Mouse (Mus musculus): ENCODE data around the gene Idh2. TPM values are rescaled to one million over a fixed set of nuclear protein-coding genes. Genes with fewer than 3 reads are reported as not detected.
A peak's percentile ranks its signal among the peaks of the same experiment; 100 is the strongest.

Idh2 gene
- polyA plus RNA-seq, 1 experiment from 2014 or later: 403 TPM

DNA sequence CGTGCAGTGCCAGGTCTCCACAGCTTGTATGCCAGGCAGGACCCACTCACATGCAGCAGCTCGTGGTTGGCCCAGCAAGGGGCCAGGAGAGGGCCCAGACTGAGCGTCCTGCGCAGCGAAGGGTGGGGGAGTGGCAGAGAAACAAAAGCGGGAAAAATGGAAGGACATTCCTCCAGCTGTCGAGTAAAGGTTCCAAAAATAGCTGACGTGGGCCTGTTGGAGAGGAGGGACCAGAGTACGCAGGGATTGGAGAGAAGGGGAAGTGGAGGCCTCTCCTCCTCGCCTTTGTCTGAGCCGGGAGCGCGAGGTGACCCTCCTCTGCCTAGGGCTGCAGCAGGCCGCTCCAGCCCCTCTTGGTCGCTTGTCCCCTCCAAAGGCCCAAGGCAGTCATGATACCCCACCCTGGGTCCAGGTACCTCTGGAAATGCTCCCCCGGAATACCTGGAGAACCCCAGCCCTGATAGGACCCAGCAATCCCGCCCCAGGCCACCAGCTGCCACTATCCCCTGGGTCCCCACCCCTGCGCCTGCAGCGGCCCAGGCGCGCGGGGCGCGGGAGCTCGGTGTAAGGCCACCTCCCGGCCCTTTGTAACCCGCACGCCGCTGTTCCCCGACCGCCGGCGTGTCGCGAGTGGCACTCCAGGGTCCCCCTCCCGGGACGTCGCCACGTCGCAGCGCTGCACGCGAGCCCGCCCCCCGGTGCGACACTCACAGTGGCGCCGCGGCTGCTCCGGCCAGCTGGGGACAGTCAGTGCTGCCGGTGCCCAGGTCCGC is 555 bp downstream of the Idh2 start:
- Histone ChIP-seq H3K27me3 (ENCODE audit: control insufficient read depth, insufficient read depth, low read length) (no peaks in the 10 kb centered on the region), H3K27ac (ENCODE audit: low read depth, low read length) (peak overlapping the region; percentile 91), H3K9ac (ENCODE audit: low read length) (peak overlapping the region; percentile 98), H3K4me2 (ENCODE audit: low read depth, low read length, severe bottlenecking) (peak overlapping the region; percentile 82), H3K9me3 (ENCODE audit: control insufficient read depth, low read length) (no peaks in the 10 kb centered on the region), H3K4me3 (ENCODE audit: low read depth, low read length) (peak overlapping the region; percentile 90), H3K36me3 (ENCODE audit: control insufficient read depth, insufficient read depth, low read length) (no peaks in the 10 kb centered on the region; the same call in 1 of the 2 replicates), H3K4me1 (replicated peaks; ENCODE audit: control insufficient read depth, insufficient read depth, low read length) (peaks cover 8% of the 10 kb centered on the region)
- under 1% methylated on average over 48 of the region's 52 CpGs for WGBS
- ATAC-seq (replicated peaks; ENCODE audit: low FRiP score): peak; percentile 74
- peak; percentile 83 for DNase-seq (ENCODE audit: low spot score)

- H3K4me1 ChIP-seq (replicated peaks; ENCODE audit: control insufficient read depth, insufficient read depth, low read length): peaks cover 8% of the 10 kb centered on the region
- peak overlapping the region; percentile 91 for H3K27ac ChIP-seq (ENCODE audit: low read depth, low read length)
- no peak for ATAC-seq (replicated peaks; ENCODE audit: low FRiP score)
These were observed 1.2 kb downstream of the Idh2 start for GRCm38 (mm10) chr7:80113989-80114388.

DNA sequence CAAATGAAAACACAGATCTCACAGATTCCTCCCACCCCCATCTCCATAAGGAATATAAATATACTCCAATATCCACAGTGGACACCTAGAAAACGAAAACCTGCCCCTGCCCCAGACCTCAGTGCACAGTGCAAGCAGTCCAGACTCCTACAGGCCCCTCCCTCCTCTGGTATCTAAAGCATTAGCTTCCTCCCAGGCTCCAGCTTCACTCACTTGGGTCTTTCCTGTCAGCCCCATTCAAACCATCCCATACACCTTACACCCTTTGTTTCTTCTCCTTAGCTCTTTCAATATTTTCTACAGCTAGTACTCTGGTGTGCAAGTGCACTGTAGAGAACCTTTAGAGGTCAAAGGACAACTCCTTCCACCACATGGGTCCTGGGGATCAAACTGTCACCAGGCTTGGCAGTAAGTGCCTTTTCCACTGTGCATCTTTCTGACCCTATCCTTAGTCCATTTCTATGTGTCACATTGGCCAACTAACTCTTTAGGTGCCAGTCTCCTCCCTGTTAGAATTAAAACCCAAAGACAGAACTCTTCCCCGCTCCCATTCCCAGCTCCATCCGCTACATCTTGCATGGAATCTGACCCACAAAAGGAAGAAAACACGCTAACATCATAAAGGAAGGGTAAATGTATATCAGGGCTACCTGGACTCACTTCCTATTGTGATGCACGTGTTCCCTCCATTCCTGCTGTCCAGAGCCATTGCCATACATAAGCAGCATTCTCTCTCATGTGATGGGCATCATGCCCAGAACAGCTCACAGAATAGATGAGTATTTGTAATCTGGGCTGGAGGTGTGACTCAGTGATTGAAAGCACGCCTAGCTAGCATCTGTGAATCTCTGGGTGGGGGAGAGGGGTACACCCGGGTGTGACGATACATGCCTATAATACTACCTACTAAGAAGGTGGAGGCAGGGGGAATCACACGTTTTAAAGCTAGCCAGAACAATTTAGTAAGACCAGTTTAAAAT is 3.8 kb downstream of the Idh2 start:
- Histone ChIP-seq H3K4me1 (replicated peaks; ENCODE audit: control insufficient read depth, insufficient read depth, low read length) (peaks cover 8% of the 10 kb centered on the region), H3K27me3 (ENCODE audit: control insufficient read depth, insufficient read depth, low read length) (no peaks in the 10 kb centered on the region), H3K9ac (ENCODE audit: low read length) (no peak overlapping the region), H3K4me3 (ENCODE audit: low read depth, low read length) (no peak overlapping the region), H3K27ac (ENCODE audit: low read depth, low read length) (no peak overlapping the region), H3K9me3 (ENCODE audit: control insufficient read depth, low read length) (no peaks in the 10 kb centered on the region; the same call in 1 of the 2 replicates), H3K4me2 (ENCODE audit: low read depth, low read length, severe bottlenecking) (no peak overlapping the region), H3K36me3 (ENCODE audit: control insufficient read depth, insufficient read depth, low read length) (no peaks in the 10 kb centered on the region; the same call in 1 of the 2 replicates)
- DNase-seq (ENCODE audit: low spot score): no peak
- 82% methylated on average over 9 of the region's 9 CpGs for WGBS
- no peak for ATAC-seq (replicated peaks; ENCODE audit: low FRiP score)

More at GRCm38 (mm10) chr7:80113989-80114388, 1.2 kb downstream of the Idh2 start:
- H3K4me2 ChIP-seq (ENCODE audit: low read depth, low read length, severe bottlenecking): peak overlapping the region; percentile 82
- H3K9me3 ChIP-seq (ENCODE audit: control insufficient read depth, low read length): no peaks in the 10 kb centered on the region
- H3K27me3 ChIP-seq (ENCODE audit: control insufficient read depth, insufficient read depth, low read length): no peaks in the 10 kb centered on the region
- WGBS: 11% methylated on average over 10 of the region's 10 CpGs
- DNase-seq (ENCODE audit: low spot score): no peak
- peak overlapping the region; percentile 90 for H3K4me3 ChIP-seq (ENCODE audit: low read depth, low read length)
- H3K9ac ChIP-seq (ENCODE audit: low read length): peak overlapping the region; percentile 98
- no peaks in the 10 kb centered on the region; the same call in 1 of the 2 replicates for H3K36me3 ChIP-seq (ENCODE audit: control insufficient read depth, insufficient read depth, low read length)

- no peak for DNase-seq (ENCODE audit: low spot score)
- H3K4me2 ChIP-seq (ENCODE audit: low read depth, low read length, severe bottlenecking): no peak overlapping the region
- no peak overlapping the region for H3K27ac ChIP-seq (ENCODE audit: low read depth, low read length)
- H3K27me3 ChIP-seq (ENCODE audit: control insufficient read depth, insufficient read depth, low read length): no peaks in the 10 kb centered on the region
- no peak overlapping the region for H3K4me3 ChIP-seq (ENCODE audit: low read depth, low read length)
- H3K36me3 ChIP-seq (ENCODE audit: control insufficient read depth, insufficient read depth, low read length): no peaks in the 10 kb centered on the region; the same call in 1 of the 2 replicates
- WGBS: 96% methylated on average over 1 of the region's 1 CpGs
- ATAC-seq (replicated peaks; ENCODE audit: low FRiP score): no peak
- no peak overlapping the region for H3K9ac ChIP-seq (ENCODE audit: low read length)
- H3K4me1 ChIP-seq (replicated peaks; ENCODE audit: control insufficient read depth, insufficient read depth, low read length): no peaks in the 10 kb centered on the region; the same call in 1 of the 2 replicates
- H3K9me3 ChIP-seq (ENCODE audit: control insufficient read depth, low read length): no peaks in the 10 kb centered on the region; the same call in 1 of the 2 replicates
These were observed 8.8 kb downstream of the Idh2 start for GRCm38 (mm10) chr7:80106441-80106840.

GRCm38 (mm10) chr7:80105637-80106390 is 9.4 kb downstream of the Idh2 start:
- no peak for ATAC-seq (replicated peaks; ENCODE audit: low FRiP score)
- Histone ChIP-seq H3K27ac (ENCODE audit: low read depth, low read length) (no peak overlapping the region), H3K4me2 (ENCODE audit: low read depth, low read length, severe bottlenecking) (no peak overlapping the region), H3K27me3 (ENCODE audit: control insufficient read depth, insufficient read depth, low read length) (no peaks in the 10 kb centered on the region), H3K4me1 (replicated peaks; ENCODE audit: control insufficient read depth, insufficient read depth, low read length) (no peaks in the 10 kb centered on the region), H3K9ac (ENCODE audit: low read length) (no peak overlapping the region), H3K4me3 (ENCODE audit: low read depth, low read length) (no peak overlapping the region), H3K9me3 (ENCODE audit: control insufficient read depth, low read length) (no peaks in the 10 kb centered on the region; the same call in 1 of the 2 replicates), H3K36me3 (ENCODE audit: control insufficient read depth, insufficient read depth, low read length) (peaks cover under 1% of the 10 kb centered on the region; the same call in 1 of the 2 replicates)
- DNase-seq (ENCODE audit: low spot score): no peak
- 95% methylated on average over 4 of the region's 4 CpGs for WGBS

DNA sequence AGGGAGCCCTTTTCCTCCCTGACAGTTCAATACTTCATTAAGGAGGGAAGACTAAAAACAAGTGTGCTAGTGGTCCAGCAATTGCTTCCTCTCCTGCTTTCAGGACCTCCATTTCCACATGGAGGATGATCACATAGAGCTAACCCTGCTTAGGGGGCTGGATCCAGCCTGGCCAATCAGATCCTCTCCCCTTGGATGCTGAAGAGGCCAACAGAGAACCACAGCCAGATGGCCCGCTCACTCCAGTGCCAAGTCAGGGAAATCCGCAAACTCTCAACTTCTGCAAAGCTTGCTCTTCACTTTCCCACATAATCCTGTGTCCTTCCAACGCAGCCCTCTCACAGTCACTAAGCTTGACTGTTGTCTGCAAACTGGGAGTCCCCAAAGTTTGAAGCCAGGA is 11.9 kb downstream of the Idh2 start:
- no peak for DNase-seq (ENCODE audit: low spot score)
- no peaks in the 10 kb centered on the region for H3K27me3 ChIP-seq (ENCODE audit: control insufficient read depth, insufficient read depth, low read length)

GRCm38 (mm10) chr7:80098389-80098976 is 16.7 kb downstream of the Idh2 start:
- DNase-seq (ENCODE audit: low spot score) (no peak), ATAC-seq (replicated peaks; ENCODE audit: low FRiP score) (no peak)
- Histone ChIP-seq H3K36me3 (ENCODE audit: control insufficient read depth, insufficient read depth, low read length) (peaks cover 28% of the 10 kb centered on the region), H3K9ac (ENCODE audit: low read length) (no peak overlapping the region), H3K4me1 (replicated peaks; ENCODE audit: control insufficient read depth, insufficient read depth, low read length) (no peaks in the 10 kb centered on the region), H3K4me2 (ENCODE audit: low read depth, low read length, severe bottlenecking) (no peak overlapping the region), H3K27me3 (ENCODE audit: control insufficient read depth, insufficient read depth, low read length) (no peaks in the 10 kb centered on the region), H3K9me3 (ENCODE audit: control insufficient read depth, low read length) (no peaks in the 10 kb centered on the region), H3K27ac (ENCODE audit: low read depth, low read length) (no peak overlapping the region), H3K4me3 (ENCODE audit: low read depth, low read length) (no peak overlapping the region)
- WGBS: 94% methylated on average over 13 of the region's 13 CpGs

More for the DNA sequence above, 11.9 kb downstream of the Idh2 start:
- H3K4me3 ChIP-seq (ENCODE audit: low read depth, low read length): no peak overlapping the region
- H3K27ac ChIP-seq (ENCODE audit: low read depth, low read length): no peak overlapping the region
- H3K4me1 ChIP-seq (replicated peaks; ENCODE audit: control insufficient read depth, insufficient read depth, low read length): no peaks in the 10 kb centered on the region
- H3K4me2 ChIP-seq (ENCODE audit: low read depth, low read length, severe bottlenecking): no peak overlapping the region
- no peak for ATAC-seq (replicated peaks; ENCODE audit: low FRiP score)
- WGBS: 91% methylated on average over 3 of the region's 3 CpGs
- H3K36me3 ChIP-seq (ENCODE audit: control insufficient read depth, insufficient read depth, low read length): peaks cover 21% of the 10 kb centered on the region
- no peaks in the 10 kb centered on the region; the same call in 1 of the 2 replicates for H3K9me3 ChIP-seq (ENCODE audit: control insufficient read depth, low read length)
- H3K9ac ChIP-seq (ENCODE audit: low read length): no peak overlapping the region
